Mouse (Mus musculus) MEL (cell line): Measurements from ENCODE around the gene Tmem184b. TPM values are rescaled to one million over a fixed set of nuclear protein-coding genes. Genes with fewer than 3 reads are reported as not detected.

ENCODE experiments used
- DNase-seq: peaks from one replicate; pipeline ENCODE4 v3.0.0; 2011; ENCODE audit warnings: low read depth, low spot score
- H3K27ac ChIP-seq: 2 replicates; pipeline ENCODE4 v1.5.1; 2012; ENCODE audit warnings: low read depth, mild to moderate bottlenecking, control low read depth, low read length, moderate library complexity; ENCODE audit not compliant: control insufficient read depth
- H3K27me3 ChIP-seq, 2 experiments: fragments of 150-350 bp in 1 of 2; sonication (generic) in 1 of 2; 2 replicates each; pipeline ENCODE4 v1.6.1; 2012; ENCODE audit warnings: low read length in 2 of 2, mild to moderate bottlenecking in 2 of 2, improper control_type of control experiment in 1 of 2, moderate library complexity in 1 of 2; ENCODE audit not compliant: insufficient read depth in 2 of 2, control insufficient read depth in 1 of 2
- H3K36me3 ChIP-seq, 2 experiments: 2 replicates each; pipeline ENCODE4 v1.6.1; 2012 to 2014; ENCODE audit warnings: low read length in 2 of 2, improper control_type of control experiment in 1 of 2, inconsistent platforms in 1 of 2, mild to moderate bottlenecking in 1 of 2; ENCODE audit not compliant: insufficient read depth in 2 of 2, control insufficient read depth in 1 of 2
- H3K4me1 ChIP-seq, 2 experiments: fragments of 150-350 bp in 1 of 2; sonication (generic) in 1 of 2; 2 replicates each; pipeline ENCODE4 v1.6.1; 2012; ENCODE audit warnings: low read length in 2 of 2, improper control_type of control experiment in 1 of 2, mild to moderate bottlenecking in 1 of 2; ENCODE audit not compliant: insufficient read depth in 2 of 2, control insufficient read depth in 1 of 2
- H3K4me3 ChIP-seq, 2 experiments: fragments of 150-350 bp in 1 of 2; sonication (generic) in 1 of 2; 2 replicates each; pipeline ENCODE4 v1.5.1; 2012; ENCODE audit warnings: low read depth in 2 of 2, low read length in 2 of 2, mild to moderate bottlenecking in 2 of 2, moderate library complexity in 2 of 2, control low read depth in 1 of 2, improper control_type of control experiment in 1 of 2; ENCODE audit not compliant: control insufficient read depth in 1 of 2, insufficient read depth in 1 of 2
- H3K79me2 ChIP-seq: 2 replicates; pipeline ENCODE4 v1.6.1; 2012; ENCODE audit warnings: mild to moderate bottlenecking, low read length, moderate library complexity; ENCODE audit not compliant: control insufficient read depth, poor library complexity, insufficient read depth
- H3K9ac ChIP-seq: 2 replicates; pipeline ENCODE4 v1.6.1; 2012; ENCODE audit warnings: low read depth, mild to moderate bottlenecking, control low read depth, low read length, moderate library complexity; ENCODE audit not compliant: control insufficient read depth, poor library complexity, severe bottlenecking
- H3K9me3 ChIP-seq: fragments of 150-350 bp; sonication (generic); replicated peaks from 2 replicates; pipeline ENCODE4 v1.6.1; 2012; ENCODE audit warnings: mild to moderate bottlenecking, low read length, improper control_type of control experiment, moderate library complexity; ENCODE audit not compliant: insufficient read depth
- BHLHE40 ChIP-seq: IDR thresholded peaks from 2 replicates; pipeline ENCODE4 v1.6.1; 2012; ENCODE audit warnings: low read depth, mild to moderate bottlenecking, inconsistent platforms, low read length, improper control_type of control experiment, borderline replicate concordance
- CHD2 ChIP-seq: IDR thresholded peaks from 2 replicates; pipeline ENCODE4 v1.6.1; 2011; ENCODE audit warnings: low read length, improper control_type of control experiment
- CTCF ChIP-seq, 3 experiments: IDR thresholded peaks in 2 of 3; conservative IDR thresholded peaks in 1 of 3; 2 replicates each; pipeline ENCODE4 v1.5.1; 2011 to 2012; ENCODE audit warnings: low read length in 3 of 3, low read depth in 2 of 3, mild to moderate bottlenecking in 2 of 3, improper control_type of control experiment in 1 of 3, inconsistent platforms in 1 of 3, mixed read lengths in 1 of 3, moderate library complexity in 1 of 3; ENCODE audit not compliant: control insufficient read depth in 1 of 3, insufficient read depth in 1 of 3, poor library complexity in 1 of 3, severe bottlenecking in 1 of 3
- E2F4 ChIP-seq: IDR thresholded peaks from 2 replicates; pipeline ENCODE4 v1.6.1; 2011; ENCODE audit warnings: low read depth, low read length, improper control_type of control experiment, borderline replicate concordance
- EP300 ChIP-seq, 2 experiments: IDR thresholded peaks; 2 replicates each; pipeline ENCODE4 v1.6.1; 2011; ENCODE audit warnings: improper control_type of control experiment in 2 of 2, low read length in 2 of 2, low read depth in 1 of 2, mild to moderate bottlenecking in 1 of 2
- ETS1 ChIP-seq: IDR thresholded peaks from 2 replicates; pipeline ENCODE4 v1.6.1; 2012; ENCODE audit warnings: low read depth, mild to moderate bottlenecking, inconsistent platforms, low read length, improper control_type of control experiment, moderate library complexity
- HCFC1 ChIP-seq: IDR thresholded peaks from 2 replicates; pipeline ENCODE4 v1.6.1; 2012; ENCODE audit warnings: low read depth, mild to moderate bottlenecking, inconsistent platforms, low read length, improper control_type of control experiment, moderate library complexity
- JUND ChIP-seq: IDR thresholded peaks from 2 replicates; pipeline ENCODE4 v1.6.1; 2011; ENCODE audit warnings: low read depth, mild to moderate bottlenecking, improper control_type of control experiment, low read length
- KAT2A ChIP-seq: conservative IDR thresholded peaks from 2 replicates; pipeline ENCODE4 v1.6.1; 2012; ENCODE audit warnings: low read depth, low read length, improper control_type of control experiment, inconsistent platforms
- MAFK ChIP-seq: IDR thresholded peaks from 2 replicates; pipeline ENCODE4 v1.6.1; 2011; ENCODE audit warnings: low read depth, mild to moderate bottlenecking, low read length, improper control_type of control experiment, borderline replicate concordance
- MAX ChIP-seq: IDR thresholded peaks from 2 replicates; pipeline ENCODE4 v1.6.1; 2011; ENCODE audit warnings: low read length, improper control_type of control experiment
- MAZ ChIP-seq: IDR thresholded peaks from 2 replicates; pipeline ENCODE4 v1.6.1; 2012; ENCODE audit warnings: low read depth, mild to moderate bottlenecking, inconsistent platforms, low read length, improper control_type of control experiment
- MEF2A ChIP-seq: IDR thresholded peaks from 2 replicates; pipeline ENCODE4 v1.6.1; 2014; ENCODE audit warnings: low read depth, mild to moderate bottlenecking, inconsistent platforms, low read length, improper control_type of control experiment; ENCODE audit not compliant: poor library complexity, insufficient replicate concordance, severe bottlenecking; ENCODE audit errors: extremely low read depth
- MXI1 ChIP-seq: IDR thresholded peaks from 2 replicates; pipeline ENCODE4 v1.6.1; 2011; ENCODE audit warnings: mild to moderate bottlenecking, low read depth, low read length, improper control_type of control experiment
- NRF1 ChIP-seq: IDR thresholded peaks from 2 replicates; pipeline ENCODE4 v1.6.1; 2014; ENCODE audit warnings: low read depth, mild to moderate bottlenecking, inconsistent platforms, low read length, improper control_type of control experiment, moderate library complexity; ENCODE audit not compliant: poor library complexity, insufficient read depth, severe bottlenecking
- POLR2A ChIP-seq, 2 experiments: IDR thresholded peaks; 2 replicates each; pipeline ENCODE4 v1.6.1; 2011 to 2012; ENCODE audit warnings: low read length in 2 of 2, mild to moderate bottlenecking in 2 of 2, control low read depth in 1 of 2, improper control_type of control experiment in 1 of 2, low read depth in 1 of 2, moderate library complexity in 1 of 2; ENCODE audit not compliant: control insufficient read depth in 1 of 2, insufficient read depth in 1 of 2, poor library complexity in 1 of 2
- RAD21 ChIP-seq: IDR thresholded peaks from 2 replicates; pipeline ENCODE4 v1.6.1; 2011; ENCODE audit warnings: mild to moderate bottlenecking, low read depth, low read length, improper control_type of control experiment
- SIN3A ChIP-seq: IDR thresholded peaks from 2 replicates; pipeline ENCODE4 v1.6.1; 2012; ENCODE audit warnings: low read length, improper control_type of control experiment, inconsistent platforms
- SMC3 ChIP-seq: IDR thresholded peaks from 2 replicates; pipeline ENCODE4 v1.6.1; 2011; ENCODE audit warnings: low read depth, low read length, improper control_type of control experiment
- TBP ChIP-seq: IDR thresholded peaks from 2 replicates; pipeline ENCODE4 v1.8.0; 2011; ENCODE audit warnings: low read depth, low read length, improper control_type of control experiment
- TCF12 ChIP-seq: IDR thresholded peaks from 2 replicates; pipeline ENCODE4 v1.6.1; 2014; ENCODE audit warnings: low read depth, mild to moderate bottlenecking, inconsistent platforms, low read length, improper control_type of control experiment, moderate library complexity
- USF1 ChIP-seq: IDR thresholded peaks from 2 replicates; pipeline ENCODE4 v1.6.1; 2014; ENCODE audit warnings: low read depth, mild to moderate bottlenecking, inconsistent platforms, low read length, improper control_type of control experiment, moderate library complexity
- USF2 ChIP-seq, 2 experiments: IDR thresholded peaks; 2 replicates each; pipeline ENCODE4 v1.6.1; 2011 to 2012; ENCODE audit warnings: improper control_type of control experiment in 2 of 2, low read length in 2 of 2, borderline replicate concordance in 1 of 2, inconsistent platforms in 1 of 2, low read depth in 1 of 2, mild to moderate bottlenecking in 1 of 2; ENCODE audit not compliant: insufficient read depth in 1 of 2
- ZKSCAN1 ChIP-seq: IDR thresholded peaks from 2 replicates; pipeline ENCODE4 v1.6.1; 2012; ENCODE audit warnings: low read depth, mild to moderate bottlenecking, inconsistent platforms, low read length, improper control_type of control experiment, moderate library complexity
- ZMIZ1 ChIP-seq: IDR thresholded peaks from 2 replicates; pipeline ENCODE4 v1.6.1; 2012; ENCODE audit warnings: low read depth, mild to moderate bottlenecking, inconsistent platforms, low read length, improper control_type of control experiment, moderate library complexity
- ZNF384 ChIP-seq: IDR thresholded peaks from 2 replicates; pipeline ENCODE4 v1.6.1; 2012; ENCODE audit warnings: low read depth, mild to moderate bottlenecking, inconsistent platforms, low read length, improper control_type of control experiment
- polyA plus RNA-seq, 2 experiments: library from polyadenylated mRNA; stranded (reverse) in 1 of 2; unstranded in 1 of 2; fragments of >175 nt in 1 of 2; fragments of >200 nt in 1 of 2; gene quantifications; 2 replicates each; pipeline versions ENCODE4 v1.2.1 to v1.2.4; 2012; ENCODE audit warnings: low replicate concordance in 2 of 2, low read depth in 1 of 2; ENCODE audit not compliant: insufficient read length in 2 of 2, insufficient read depth in 1 of 2, missing spikeins in 1 of 2
- total RNA-seq: library from RNA; depleted of rRNA; stranded (reverse); fragments of 300-350 nt; gene quantifications from 2 replicates; pipeline ENCODE4 v1.2.3, GENCODE M21; 2012

Gene Tmem184b
- total and polyA plus RNA-seq, 3 experiments: 7.5 to 28.4 TPM; not detected in 1

DNA sequence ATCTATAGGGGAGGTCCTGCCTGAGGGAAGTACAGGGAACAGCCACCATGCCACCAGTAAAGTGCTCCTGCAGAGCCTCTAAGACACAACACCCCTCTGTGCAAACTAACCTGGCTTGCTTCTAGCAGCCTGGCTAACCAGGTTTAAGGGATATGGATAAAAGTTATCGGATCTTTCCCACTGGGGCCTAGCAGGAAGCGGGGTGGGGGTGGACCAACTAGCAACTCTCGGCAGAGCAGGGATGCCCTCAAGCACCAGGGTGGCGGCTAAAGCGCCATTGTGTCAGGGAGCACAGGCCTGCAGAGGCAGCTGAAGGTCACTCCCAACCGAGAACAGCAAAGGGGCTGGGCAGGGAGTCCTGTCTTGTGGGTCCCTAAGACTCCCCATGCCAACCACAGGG is 39.2 kb downstream of the Tmem184b start:
- no peaks in the 10 kb centered on the region for H3K4me1 ChIP-seq
- H3K9ac ChIP-seq: no peak overlapping the region
- H3K9me3 ChIP-seq: no peaks in the 10 kb centered on the region
- DNase-seq: no peak
- H3K79me2 ChIP-seq: no peaks in the 10 kb centered on the region
- TF ChIP-seq KAT2A (no peak), CHD2 (no peak), SMC3 (no peak), USF1 (no peak), MAX (no peak), ZMIZ1 (no peak)
- no peaks in the 10 kb centered on the region for H3K27me3 ChIP-seq
- H3K27ac ChIP-seq: no peak overlapping the region
- H3K36me3 ChIP-seq: no peaks in the 10 kb centered on the region
- H3K4me3 ChIP-seq: no peak overlapping the region

DNA sequence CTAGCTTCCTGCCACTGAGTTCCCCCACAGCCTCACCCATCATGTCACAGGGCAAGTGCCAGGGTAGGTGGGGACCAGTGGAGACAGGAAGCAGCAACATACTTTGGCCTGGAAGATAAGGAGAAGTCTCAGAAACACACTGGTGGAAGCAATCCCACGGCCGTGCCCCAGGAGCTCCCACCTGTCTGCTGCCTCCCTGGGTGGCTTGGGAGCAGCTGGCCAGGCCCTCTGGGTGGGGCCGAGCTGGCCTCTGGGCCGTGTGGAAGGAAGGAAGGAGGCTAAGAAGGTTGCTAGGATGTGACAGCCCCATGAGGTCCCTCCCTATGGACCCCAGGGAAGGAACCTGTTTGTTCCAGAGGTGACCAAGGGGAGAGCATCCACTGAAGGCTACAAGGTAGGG is 42.3 kb downstream of the Tmem184b start:
- DNase-seq: no peak
- peaks cover 0 to 3% of the 10 kb centered on the region in 2 experiments; a peak in 1 of 4 replicates for H3K4me1 ChIP-seq
- H3K36me3 ChIP-seq: no peaks in the 10 kb centered on the region
- no peaks in the 10 kb centered on the region for H3K9me3 ChIP-seq
- no peak overlapping the region for H3K27ac ChIP-seq
- no peak overlapping the region for H3K9ac ChIP-seq
- H3K27me3 ChIP-seq: no peaks in the 10 kb centered on the region
- no peaks in the 10 kb centered on the region for H3K79me2 ChIP-seq
- no peak for TF ChIP-seq POLR2A (IDR thresholded peaks at IDR 0.05; ENCODE audit: control insufficient read depth in 1 of 2, insufficient read depth in 1 of 2, low read depth in 1 of 2, low read length in 2 of 2, poor library complexity in 1 of 2)
- no peak for TF ChIP-seq ZKSCAN1
- TF ChIP-seq MXI1: no peak
- no peak for TF ChIP-seq TBP
- H3K4me3 ChIP-seq: no peak overlapping the region

DNA sequence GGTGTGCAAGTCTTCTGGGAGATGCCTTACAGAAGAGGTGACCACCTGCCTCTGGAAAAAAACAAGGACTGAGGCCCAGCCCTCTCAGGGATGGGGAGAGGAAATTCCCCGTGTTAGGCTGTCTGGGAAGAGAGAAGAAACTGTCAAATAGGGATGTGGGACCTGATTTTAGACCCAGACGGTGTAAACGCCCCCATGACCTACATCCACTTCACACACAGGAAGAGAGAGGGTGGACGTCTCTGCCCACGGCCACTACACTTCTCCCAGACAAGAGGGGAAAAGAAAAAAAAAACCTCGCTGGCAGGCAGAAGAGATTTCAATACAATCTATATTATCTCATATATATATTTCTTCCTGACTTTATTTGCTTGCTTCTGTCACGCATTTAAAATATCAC is 43.0 kb downstream of the Tmem184b start:
- no peaks in the 10 kb centered on the region for H3K9me3 ChIP-seq
- H3K27me3 ChIP-seq: no peaks in the 10 kb centered on the region
- DNase-seq: no peak
- TF ChIP-seq MXI1 (no peak), ZNF384 (no peak), ZKSCAN1 (no peak), MAZ (no peak), ETS1 (no peak), EP300 (IDR thresholded peaks at IDR 0.05; ENCODE audit: low read depth in 1 of 2, low read length in 2 of 2) (no peak), CTCF (IDR thresholded peaks at IDR 0.05 in 2 of 3, conservative IDR thresholded peaks at IDR 0.05 in 1 of 3; ENCODE audit: control insufficient read depth in 1 of 3, insufficient read depth in 1 of 3, low read depth in 2 of 3, low read length in 3 of 3, poor library complexity in 1 of 3, severe bottlenecking in 1 of 3) (no peak), USF2 (IDR thresholded peaks at IDR 0.05; ENCODE audit: borderline replicate concordance in 1 of 2, insufficient read depth in 1 of 2, low read depth in 1 of 2, low read length in 2 of 2) (no peak), BHLHE40 (no peak), HCFC1 (no peak), MAFK (no peak), E2F4 (no peak), MEF2A (no peak), RAD21 (no peak), JUND (no peak), SIN3A (no peak), TCF12 (no peak), NRF1 (no peak)
- no peak overlapping the region for H3K27ac ChIP-seq
- H3K4me1 ChIP-seq: peaks cover 0 to 3% of the 10 kb centered on the region in 2 experiments; a peak in 1 of 4 replicates
- no peak overlapping the region for H3K4me3 ChIP-seq
- no peaks in the 10 kb centered on the region for H3K36me3 ChIP-seq
- H3K9ac ChIP-seq: no peak overlapping the region
- no peaks in the 10 kb centered on the region for H3K79me2 ChIP-seq
